Mouse (Mus musculus) stomach, postnatal 0 days (tissue): ENCODE results near the gene Amn1. TPM values are rescaled to one million over a fixed set of nuclear protein-coding genes. Genes with fewer than 3 reads are reported as not detected.

Experiments used
- ATAC-seq: fragments of 200-750 bp; cut with Nextera tagmentation; 2 replicates; pipeline ENCODE4 v1.8.0; 2017; ENCODE audit not compliant: low FRiP score, low TSS enrichment
- DNase-seq: peaks from one replicate; pipeline ENCODE4 v3.0.0-alpha.2; 2016; ENCODE audit warnings: low spot score
- H3K27ac ChIP-seq: fragments of 300-500 bp; sonication (generic); replicated peaks from 2 replicates; pipeline ENCODE4 v1.5.1; 2014; ENCODE audit warnings: mild to moderate bottlenecking, control low read depth
- H3K27me3 ChIP-seq: fragments of 300-500 bp; sonication (generic); 2 replicates; pipeline ENCODE4 v1.6.1; 2014; ENCODE audit warnings: low read length; ENCODE audit not compliant: control insufficient read depth, insufficient read depth
- H3K36me3 ChIP-seq: fragments of 300-500 bp; sonication (generic); 2 replicates; pipeline ENCODE4 v1.6.1; 2014; ENCODE audit warnings: low read length, mixed read lengths; ENCODE audit not compliant: control insufficient read depth, insufficient read depth
- H3K4me1 ChIP-seq: fragments of 300-500 bp; sonication (generic); replicated peaks from 2 replicates; pipeline ENCODE4 v1.6.1; 2014; ENCODE audit warnings: antibody characterized with exemption; ENCODE audit not compliant: control insufficient read depth, insufficient read depth
- H3K4me2 ChIP-seq: fragments of 300-500 bp; sonication (generic); replicated peaks from 2 replicates; pipeline ENCODE4 v1.6.1; 2014; ENCODE audit warnings: low read depth, mild to moderate bottlenecking, control low read depth, moderate library complexity
- H3K4me3 ChIP-seq: fragments of 300-500 bp; sonication (generic); 2 replicates; pipeline ENCODE4 v1.5.1; 2014; ENCODE audit warnings: low read depth, low read length, control low read depth
- H3K9ac ChIP-seq: fragments of 300-500 bp; sonication (generic); 2 replicates; pipeline ENCODE4 v1.6.1; 2014; ENCODE audit warnings: mild to moderate bottlenecking, low read length, control low read depth, mixed read lengths
- H3K9me3 ChIP-seq: fragments of 300-500 bp; sonication (generic); 2 replicates; pipeline ENCODE4 v1.6.1; 2016; ENCODE audit warnings: low read length; ENCODE audit not compliant: control insufficient read depth
- CTCF ChIP-seq: IDR thresholded peaks from 2 replicates; pipeline ENCODE4 v1.5.1; 2016; ENCODE audit warnings: antibody characterized with exemption, low read depth, mild to moderate bottlenecking, moderate library complexity
- EP300 ChIP-seq: optimal IDR thresholded peaks from 2 replicates; pipeline ENCODE3; 2016; ENCODE audit warnings: antibody characterized with exemption
- WGBS: fragments of 180-500 bp; shearing (Covaris S2); extraction: QIAGEN DNeasy Blood & Tissue Kit; methylation state at CpG from one replicate; pipeline ENCODE4 v1.1.7; 2014; 5-methylcytosine and 5-hydroxymethylcytosine counted together
- polyA plus RNA-seq: library from polyadenylated mRNA; unstranded; fragments of >200 nt; fragmentation: Nextera tagmentation; extraction: Ambion mirVana; gene quantifications from 2 replicates; pipeline ENCODE4 v1.2.1, GENCODE M21; 2015

Gene Amn1
- 20.1 and 20.2 TPM in 2 replicates for polyA plus RNA-seq

DNA sequence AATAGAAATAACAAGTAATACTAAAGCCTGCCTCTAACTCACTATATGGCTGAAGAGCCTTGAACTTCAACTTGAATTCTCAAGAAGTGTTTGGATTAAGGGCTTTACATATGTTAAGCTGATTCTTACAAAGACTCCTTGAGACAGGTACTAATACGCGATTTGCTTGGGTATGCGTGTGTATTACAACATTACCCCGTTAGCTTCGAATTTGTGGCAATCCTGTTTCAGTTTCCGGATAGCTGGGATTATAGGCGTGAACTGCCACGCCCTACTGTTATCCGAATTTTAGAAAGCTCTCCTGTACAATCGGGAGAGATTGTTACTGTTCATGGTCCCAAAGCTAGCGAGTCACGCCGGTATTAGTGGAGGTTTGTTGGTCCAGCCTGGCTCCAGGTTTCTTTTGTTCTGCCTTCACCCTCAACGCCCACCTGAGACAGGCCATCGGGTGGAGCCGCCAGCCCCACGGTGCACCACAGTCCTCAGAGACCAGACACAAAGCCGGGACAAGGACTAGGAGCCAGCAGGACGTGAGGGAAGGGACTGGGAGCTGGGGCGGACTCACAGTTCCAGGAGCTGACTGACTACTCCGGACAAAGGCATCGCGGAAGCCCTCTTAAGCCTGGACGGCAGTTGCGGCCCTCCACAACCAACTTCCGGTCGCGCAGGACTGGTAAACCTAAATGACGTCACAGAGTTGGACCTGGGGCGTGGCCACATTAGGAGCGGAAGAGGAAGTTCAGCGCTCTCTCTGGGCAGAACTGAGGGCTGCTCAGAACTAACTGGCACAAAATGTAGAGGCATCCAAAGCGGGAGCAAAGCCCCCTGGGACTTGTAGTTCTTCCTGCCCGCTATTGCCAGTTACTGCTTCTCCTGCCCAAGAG lies at the start of gene Amn1:
TSS of gene Amn1 (minus strand) at position 672 of the 884 bp plus-strand sequence.
- peak within 1 kb of the TSS; percentile 91 for H3K9ac ChIP-seq
- peak within 1 kb of the TSS; percentile 77 for H3K4me3 ChIP-seq
- H3K36me3 ChIP-seq: no peaks in the 10 kb centered on the region
- H3K4me1 ChIP-seq: 0 out of 2 replicates have a peak, but pooled peaks cover 4% of the 10 kb centered on the region
- peak within 1 kb of the TSS; percentile 70 for H3K4me2 ChIP-seq
- DNase-seq (peak; percentile 97), ATAC-seq (peak; percentile 98)
- no peaks in the 10 kb centered on the region for H3K27me3 ChIP-seq
- peak within 1 kb of the TSS; percentile 97 for H3K27ac ChIP-seq
- under 1% methylated on average over 34 of the region's 34 CpGs for WGBS
- no peaks in the 10 kb centered on the region for H3K9me3 ChIP-seq
- TF ChIP-seq CTCF (peak; percentile 48), EP300 (peak; percentile 60)

DNA sequence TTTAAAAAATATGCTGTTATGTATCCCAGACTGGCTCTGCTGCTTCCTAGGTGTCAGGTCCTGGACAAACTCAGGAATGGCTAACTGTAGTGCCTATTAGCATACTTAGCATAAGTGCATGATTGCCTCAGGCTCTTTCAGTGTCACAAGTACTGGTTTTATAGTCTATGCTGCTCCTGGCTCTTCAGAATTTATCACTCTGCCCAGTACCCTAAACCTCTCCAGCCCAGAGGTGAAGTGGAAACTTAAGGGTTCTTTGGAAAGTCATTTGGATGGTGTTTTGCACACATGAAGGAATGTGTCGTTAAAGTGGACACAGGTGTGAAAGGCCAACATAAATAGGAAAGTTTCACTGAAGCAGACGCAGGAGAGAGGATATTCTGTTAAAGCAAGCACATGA lies 48.3 kb upstream of the Amn1 start:
- Histone ChIP-seq H3K27me3 (no peaks in the 10 kb centered on the region), H3K27ac (no peak overlapping the region), H3K4me1 (no peaks in the 10 kb centered on the region), H3K9ac (no peak overlapping the region), H3K9me3 (no peaks in the 10 kb centered on the region), H3K36me3 (no peaks in the 10 kb centered on the region), H3K4me3 (no peak overlapping the region), H3K4me2 (no peak overlapping the region)
- TF ChIP-seq CTCF (no peak), EP300 (no peak)
- DNase-seq (no peak), ATAC-seq (no peak)
- 80% methylated on average over 2 of the region's 2 CpGs for WGBS

DNA sequence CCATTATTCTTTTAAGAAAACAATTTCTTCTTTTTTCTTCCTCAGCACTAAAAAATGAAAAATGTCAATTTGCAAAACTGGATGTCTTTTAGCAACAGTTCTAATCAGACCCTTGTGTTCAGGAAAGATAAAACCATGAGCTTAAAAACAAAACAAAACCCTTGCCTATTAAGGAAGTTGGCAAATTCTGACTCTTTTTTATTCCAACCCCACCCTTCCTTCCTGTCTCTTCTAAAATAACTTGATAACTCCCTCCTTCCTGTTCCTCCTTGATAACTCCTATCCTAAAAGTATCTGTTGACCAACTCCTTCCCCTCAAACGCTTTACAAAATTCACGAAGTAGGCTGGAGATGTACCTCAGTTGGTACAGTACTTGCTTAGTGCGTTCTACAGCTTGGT lies 45.4 kb upstream of the Amn1 start:
- Histone ChIP-seq H3K4me3 (no peak overlapping the region), H3K27ac (no peak overlapping the region)

DNA sequence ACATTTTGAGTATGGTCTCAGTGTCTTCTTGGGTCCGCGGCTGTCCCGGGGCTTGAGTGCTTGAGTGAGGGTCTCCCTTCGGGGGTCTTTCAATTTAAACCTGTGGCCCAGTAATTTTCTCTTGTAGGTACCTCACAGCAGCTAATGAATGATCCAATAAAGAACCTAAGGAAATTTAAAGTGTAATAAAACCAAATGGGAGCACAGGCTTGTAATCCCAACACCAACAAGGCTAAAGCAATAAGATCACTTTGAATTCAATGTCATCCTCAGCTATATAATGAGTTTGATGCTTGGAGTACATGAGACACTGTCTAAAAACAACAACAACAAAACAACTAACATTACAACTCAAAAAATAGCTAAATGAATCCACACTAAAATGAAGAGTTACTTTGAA lies 36.2 kb upstream of the Amn1 start:
- DNase-seq (no peak), ATAC-seq (no peak)
- no peaks in the 10 kb centered on the region for H3K36me3 ChIP-seq
- H3K4me2 ChIP-seq: no peak overlapping the region
- no peaks in the 10 kb centered on the region for H3K9me3 ChIP-seq
- H3K27ac ChIP-seq: no peak overlapping the region
- no peaks in the 10 kb centered on the region for H3K27me3 ChIP-seq
- TF ChIP-seq EP300 (no peak), CTCF (no peak)
- no peak overlapping the region for H3K4me3 ChIP-seq
- H3K9ac ChIP-seq: no peak overlapping the region
- 97% methylated on average over 4 of the region's 4 CpGs for WGBS
- H3K4me1 ChIP-seq: no peaks in the 10 kb centered on the region

More for the DNA sequence above, 45.4 kb upstream of the Amn1 start:
- no peaks in the 10 kb centered on the region for H3K4me1 ChIP-seq
- no peak for TF ChIP-seq CTCF
- no peak for TF ChIP-seq EP300
- WGBS: 82% methylated on average over 3 of the region's 3 CpGs
- DNase-seq (no peak), ATAC-seq (no peak)
- no peaks in the 10 kb centered on the region for H3K9me3 ChIP-seq
- no peaks in the 10 kb centered on the region for H3K36me3 ChIP-seq
- H3K4me2 ChIP-seq: no peak overlapping the region
- H3K27me3 ChIP-seq: no peaks in the 10 kb centered on the region
- no peak overlapping the region for H3K9ac ChIP-seq

DNA sequence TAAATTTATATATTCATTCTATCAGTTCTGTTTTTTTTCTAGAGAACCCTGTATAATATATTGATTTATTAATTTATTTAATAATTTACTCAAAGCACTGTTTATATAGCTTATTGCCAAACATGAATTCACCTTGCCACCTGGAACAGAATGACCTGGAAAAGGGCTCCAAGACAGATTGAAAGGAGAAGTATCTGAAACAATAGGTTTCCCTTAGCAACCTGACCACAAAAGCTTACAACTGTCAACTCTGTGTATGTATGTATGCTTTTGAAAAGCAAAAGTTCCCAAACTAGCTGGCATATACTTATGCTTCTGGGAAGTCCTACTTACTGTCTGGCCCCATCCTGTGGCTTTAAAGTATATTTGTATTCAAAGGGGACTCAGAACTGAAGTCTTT lies 32.8 kb upstream of the Amn1 start:
- Histone ChIP-seq H3K36me3 (no peaks in the 10 kb centered on the region), H3K9ac (no peak overlapping the region), H3K4me3 (no peak overlapping the region), H3K27me3 (no peaks in the 10 kb centered on the region), H3K4me2 (no peak overlapping the region), H3K27ac (no peak overlapping the region), H3K9me3 (no peaks in the 10 kb centered on the region), H3K4me1 (no peaks in the 10 kb centered on the region)
- TF ChIP-seq CTCF (no peak), EP300 (no peak)
- no peak for DNase-seq
- ATAC-seq: no peak

DNA sequence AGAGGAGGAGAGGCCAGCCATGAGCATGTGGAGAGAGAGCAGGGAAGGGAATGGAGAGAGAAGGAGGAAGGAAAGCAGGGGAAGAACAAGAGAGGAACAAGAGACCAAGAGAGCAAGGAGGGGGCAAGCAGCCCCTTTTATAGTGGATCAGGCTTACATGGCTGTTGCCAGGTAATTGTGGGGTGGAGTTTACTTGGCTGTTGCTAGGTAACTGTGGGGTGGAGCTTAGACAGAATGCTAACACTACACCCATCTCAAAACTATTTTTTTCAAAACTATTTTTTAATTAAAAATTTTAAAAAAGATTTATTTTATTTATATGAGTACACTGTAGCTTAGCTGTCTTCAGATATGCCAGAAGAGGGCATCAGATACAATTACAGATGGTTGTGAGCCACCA lies 10.1 kb upstream of the Amn1 start:
- no peak overlapping the region for H3K4me2 ChIP-seq
- H3K36me3 ChIP-seq: no peaks in the 10 kb centered on the region
- TF ChIP-seq EP300: no peak
- TF ChIP-seq CTCF: no peak
- H3K27me3 ChIP-seq: no peaks in the 10 kb centered on the region
- no peak for ATAC-seq
- H3K9me3 ChIP-seq: no peaks in the 10 kb centered on the region
- no peak for DNase-seq
- H3K27ac ChIP-seq: no peak overlapping the region
- H3K4me3 ChIP-seq: no peak overlapping the region
- no peaks in the 10 kb centered on the region for H3K4me1 ChIP-seq
- H3K9ac ChIP-seq: no peak overlapping the region
